Mouse (Mus musculus) embryonic facial prominence, embryonic 12.5 days (tissue): ENCODE results near the gene Ppp1r27. TPM values are rescaled to one million over a fixed set of nuclear protein-coding genes. Genes with fewer than 3 reads are reported as not detected.
A peak's percentile ranks its signal among the peaks of the same experiment; 100 is the strongest.
"Not testable (repeated sequence)": the region's sequence is repeated elsewhere in the genome, so short reads cannot be mapped to it uniquely, and the experiment has no call there.

Experiments
- ATAC-seq: fragments of 200-750 bp; cut with Nextera tagmentation; 2 replicates; pipeline ENCODE4 v1.8.0; 2017; ENCODE audit not compliant: insufficient number of reproducible peaks, insufficient read depth, low FRiP score, low TSS enrichment
- H3K27ac ChIP-seq: fragments of 300-500 bp; sonication (generic); 2 replicates; pipeline ENCODE4 v1.5.1; 2016; ENCODE audit warnings: mild to moderate bottlenecking
- H3K27me3 ChIP-seq: fragments of 300-500 bp; sonication (generic); 2 replicates; pipeline ENCODE4 v1.6.1; 2016; ENCODE audit warnings: mild to moderate bottlenecking, moderate library complexity
- H3K36me3 ChIP-seq: fragments of 300-500 bp; sonication (generic); 2 replicates; pipeline ENCODE4 v1.6.1; 2016; ENCODE audit warnings: mild to moderate bottlenecking
- H3K4me1 ChIP-seq: fragments of 300-500 bp; sonication (generic); 2 replicates; pipeline ENCODE4 v1.6.1; 2016
- H3K4me2 ChIP-seq: fragments of 300-500 bp; sonication (generic); replicated peaks from 2 replicates; pipeline ENCODE4 v1.6.1; 2016; ENCODE audit warnings: mild to moderate bottlenecking, moderate library complexity
- H3K4me3 ChIP-seq: fragments of 300-500 bp; sonication (generic); 2 replicates; pipeline ENCODE4 v1.5.1; 2016; ENCODE audit warnings: mild to moderate bottlenecking
- H3K9ac ChIP-seq: fragments of 300-500 bp; sonication (generic); 2 replicates; pipeline ENCODE4 v1.6.1; 2016; ENCODE audit warnings: mild to moderate bottlenecking, moderate library complexity
- H3K9me3 ChIP-seq: fragments of 300-500 bp; sonication (generic); 2 replicates; pipeline ENCODE4 v1.6.1; 2016; ENCODE audit warnings: mild to moderate bottlenecking, moderate library complexity
- WGBS: fragments of 180-500 bp; shearing (Covaris S2); methylation state at CpG from one replicate; pipeline ENCODE4 v1.1.7; 2016; 5-methylcytosine and 5-hydroxymethylcytosine counted together
- polyA plus RNA-seq: library from polyadenylated mRNA; unstranded; fragments of >200 nt; fragmentation: Nextera tagmentation; extraction: Ambion mirVana; gene quantifications from 2 replicates; pipeline ENCODE4 v1.2.1, GENCODE M21; 2016

Gene Ppp1r27
- polyA plus RNA-seq: 0.36 TPM in 1 of 2 replicates, not detected in the other

- Histone ChIP-seq H3K4me1 (peaks cover 23% of the 10 kb centered on the region), H3K4me2 (peak within 1 kb of the TSS; percentile 92), H3K27ac (peak within 1 kb of the TSS; percentile 90), H3K9ac (peak within 1 kb of the TSS; percentile 98), H3K27me3 (no peaks in the 10 kb centered on the region), H3K9me3 (no peaks in the 10 kb centered on the region), H3K4me3 (peak within 1 kb of the TSS; percentile 99), H3K36me3 (no peaks in the 10 kb centered on the region)
- no peak for ATAC-seq
- WGBS: 94% methylated on average over 28 of the region's 28 CpGs
These were observed at the start of gene Ppp1r27 for GRCm38 (mm10) chr11:120550810-120551440. Gene Ppp1r27, minus strand, starts transcription at chr11:120551132.

- Histone ChIP-seq H3K4me2 (no peak overlapping the region), H3K36me3 (peaks cover 58% of the 10 kb centered on the region), H3K27ac (no peak overlapping the region), H3K4me3 (no peak overlapping the region), H3K9ac (no peak overlapping the region), H3K9me3 (no peaks in the 10 kb centered on the region), H3K4me1 (peaks cover 22% of the 10 kb centered on the region), H3K27me3 (no peaks in the 10 kb centered on the region)
- 97% methylated on average over 3 of the region's 3 CpGs for WGBS
- no peak for ATAC-seq
These were observed 49.8 kb upstream of the Ppp1r27 start for GRCm38 (mm10) chr11:120600716-120601115.

GRCm38 (mm10) chr11:120598990-120599549 lies 48.1 kb upstream of the Ppp1r27 start:
- Histone ChIP-seq H3K4me1 (peaks cover 22% of the 10 kb centered on the region), H3K9ac (peak overlapping the region; percentile 100), H3K4me3 (peak overlapping the region; percentile 99), H3K9me3 (no peaks in the 10 kb centered on the region), H3K27ac (peak overlapping the region; percentile 86), H3K36me3 (peaks cover 57% of the 10 kb centered on the region), H3K27me3 (no peaks in the 10 kb centered on the region), H3K4me2 (peak overlapping the region; percentile 97)
- WGBS: 51% methylated on average over 17 of the region's 17 CpGs
- no peak for ATAC-seq

GRCm38 (mm10) chr11:120598283-120598989 lies 47.5 kb upstream of the Ppp1r27 start, which contains the start of the genes Alyref and Anapc11:
Gene Alyref, minus strand, starts transcription at chr11:120598365.
Gene Anapc11, plus strand, starts transcription at chr11:120598421.
- H3K27me3 ChIP-seq: no peaks in the 10 kb centered on the region
- peak within 1 kb of the TSS; percentile 97 for H3K4me2 ChIP-seq
- H3K36me3 ChIP-seq: peaks cover 57% of the 10 kb centered on the region
- peak within 1 kb of the TSS; percentile 93 for H3K27ac ChIP-seq
- no peaks in the 10 kb centered on the region for H3K9me3 ChIP-seq
- peak within 1 kb of the TSS; percentile 99 for H3K4me3 ChIP-seq
- WGBS: under 1% methylated on average over 87 of the region's 88 CpGs
- peaks cover 22% of the 10 kb centered on the region for H3K4me1 ChIP-seq
- peak; percentile 94 for ATAC-seq
- peak within 1 kb of the TSS; percentile 100 for H3K9ac ChIP-seq

- H3K36me3 ChIP-seq: peaks cover 57% of the 10 kb centered on the region
These were observed 46.6 kb upstream of the Ppp1r27 start for GRCm38 (mm10) chr11:120597240-120598235.

GRCm38 (mm10) chr11:120588531-120588930 lies 37.6 kb upstream of the Ppp1r27 start:
- Histone ChIP-seq H3K27ac (no peak overlapping the region), H3K4me2 (no peak overlapping the region), H3K36me3 (peaks cover 85% of the 10 kb centered on the region), H3K9me3 (no peaks in the 10 kb centered on the region; the same call in 1 of the 2 replicates), H3K27me3 (no peaks in the 10 kb centered on the region), H3K4me3 (no peak overlapping the region), H3K9ac (no peak overlapping the region), H3K4me1 (no peaks in the 10 kb centered on the region)
- WGBS: 93% methylated on average over 6 of the region's 6 CpGs
- no peak for ATAC-seq

More at GRCm38 (mm10) chr11:120597240-120598235, 46.6 kb upstream of the Ppp1r27 start:
- H3K27ac ChIP-seq: peak overlapping the region; percentile 93
- ATAC-seq: peak; percentile 42
- peak overlapping the region; percentile 97 for H3K4me2 ChIP-seq
- peaks cover 22% of the 10 kb centered on the region for H3K4me1 ChIP-seq
- H3K9ac ChIP-seq: peak overlapping the region; percentile 100
- H3K4me3 ChIP-seq: peak overlapping the region; percentile 99
- no peaks in the 10 kb centered on the region for H3K9me3 ChIP-seq
- H3K27me3 ChIP-seq: no peaks in the 10 kb centered on the region
- 5% methylated on average over 86 of the region's 99 CpGs for WGBS

- no peaks in the 10 kb centered on the region for H3K27me3 ChIP-seq
- H3K4me1 ChIP-seq: peaks cover 24% of the 10 kb centered on the region
- no peak for ATAC-seq
- no peak overlapping the region for H3K9ac ChIP-seq
- WGBS: 91% methylated on average over 1 of the region's 1 CpGs
- H3K36me3 ChIP-seq: peaks cover 58% of the 10 kb centered on the region
- no peaks in the 10 kb centered on the region; the same call in 1 of the 2 replicates for H3K9me3 ChIP-seq
- no peak overlapping the region for H3K4me3 ChIP-seq
- no peak overlapping the region for H3K27ac ChIP-seq
- H3K4me2 ChIP-seq: no peak overlapping the region
These were observed 33.0 kb upstream of the Ppp1r27 start for GRCm38 (mm10) chr11:120583937-120584336.

GRCm38 (mm10) chr11:120582982-120583293 lies 32.0 kb upstream of the Ppp1r27 start:
- not testable (repeated sequence) for H3K4me3 ChIP-seq, H3K4me2 ChIP-seq, ATAC-seq, H3K9ac ChIP-seq, H3K27ac ChIP-seq, H3K27me3 ChIP-seq, H3K9me3 ChIP-seq
- WGBS: 96% methylated on average over 2 of the region's 2 CpGs
- peaks cover 60% of the 10 kb centered on the region for H3K36me3 ChIP-seq
- peaks cover 27% of the 10 kb centered on the region for H3K4me1 ChIP-seq

- Histone ChIP-seq H3K4me2 (peak overlapping the region; percentile 95), H3K9ac (peak overlapping the region; percentile 98; the same call in 1 of the 2 replicates), H3K4me3 (peak overlapping the region; percentile 92), H3K4me1 (peaks cover 27% of the 10 kb centered on the region), H3K27ac (peak overlapping the region; percentile 92), H3K27me3 (no peaks in the 10 kb centered on the region), H3K36me3 (peaks cover 63% of the 10 kb centered on the region), H3K9me3 (no peaks in the 10 kb centered on the region; the same call in 1 of the 2 replicates)
- 77% methylated on average over 8 of the region's 8 CpGs for WGBS
- no peak; the same call in 1 of the 2 replicates for ATAC-seq
These were observed 31.5 kb upstream of the Ppp1r27 start for GRCm38 (mm10) chr11:120582268-120582981.

GRCm38 (mm10) chr11:120581490-120582267 lies 30.7 kb upstream of the Ppp1r27 start, which contains the start of gene Arhgdia:
Gene Arhgdia, minus strand, starts transcription at chr11:120581624.
- Histone ChIP-seq H3K9me3 (no peaks in the 10 kb centered on the region; the same call in 1 of the 2 replicates), H3K27me3 (no peaks in the 10 kb centered on the region), H3K4me3 (peak within 1 kb of the TSS; percentile 92), H3K4me2 (peak within 1 kb of the TSS; percentile 95), H3K9ac (peak within 1 kb of the TSS; percentile 98), H3K36me3 (peaks cover 58% of the 10 kb centered on the region), H3K4me1 (peaks cover 27% of the 10 kb centered on the region), H3K27ac (peak within 1 kb of the TSS; percentile 92)
- 0 out of 2 replicates have a peak, but pooled peaks have one; percentile 25 for ATAC-seq
- WGBS: 5% methylated on average over 75 of the region's 75 CpGs
